Mouse (Mus musculus) stomach, postnatal 0 days (tissue): ENCODE measurements around the gene Timm10. TPM values are rescaled to one million over a fixed set of nuclear protein-coding genes. Genes with fewer than 3 reads are reported as not detected.

Source experiments
- ATAC-seq: fragments of 200-750 bp; cut with Nextera tagmentation; 2 replicates; pipeline ENCODE4 v1.8.0; 2017; ENCODE audit not compliant: low FRiP score, low TSS enrichment
- DNase-seq: peaks from one replicate; pipeline ENCODE4 v3.0.0-alpha.2; 2016; ENCODE audit warnings: low spot score
- H3K27ac ChIP-seq: fragments of 300-500 bp; sonication (generic); replicated peaks from 2 replicates; pipeline ENCODE4 v1.5.1; 2014; ENCODE audit warnings: mild to moderate bottlenecking, control low read depth
- H3K27me3 ChIP-seq: fragments of 300-500 bp; sonication (generic); 2 replicates; pipeline ENCODE4 v1.6.1; 2014; ENCODE audit warnings: low read length; ENCODE audit not compliant: control insufficient read depth, insufficient read depth
- H3K36me3 ChIP-seq: fragments of 300-500 bp; sonication (generic); 2 replicates; pipeline ENCODE4 v1.6.1; 2014; ENCODE audit warnings: low read length, mixed read lengths; ENCODE audit not compliant: control insufficient read depth, insufficient read depth
- H3K4me1 ChIP-seq: fragments of 300-500 bp; sonication (generic); replicated peaks from 2 replicates; pipeline ENCODE4 v1.6.1; 2014; ENCODE audit warnings: antibody characterized with exemption; ENCODE audit not compliant: control insufficient read depth, insufficient read depth
- H3K4me2 ChIP-seq: fragments of 300-500 bp; sonication (generic); replicated peaks from 2 replicates; pipeline ENCODE4 v1.6.1; 2014; ENCODE audit warnings: low read depth, mild to moderate bottlenecking, control low read depth, moderate library complexity
- H3K4me3 ChIP-seq: fragments of 300-500 bp; sonication (generic); 2 replicates; pipeline ENCODE4 v1.5.1; 2014; ENCODE audit warnings: low read depth, low read length, control low read depth
- H3K9ac ChIP-seq: fragments of 300-500 bp; sonication (generic); 2 replicates; pipeline ENCODE4 v1.6.1; 2014; ENCODE audit warnings: mild to moderate bottlenecking, low read length, control low read depth, mixed read lengths
- H3K9me3 ChIP-seq: fragments of 300-500 bp; sonication (generic); 2 replicates; pipeline ENCODE4 v1.6.1; 2016; ENCODE audit warnings: low read length; ENCODE audit not compliant: control insufficient read depth
- CTCF ChIP-seq: IDR thresholded peaks from 2 replicates; pipeline ENCODE4 v1.5.1; 2016; ENCODE audit warnings: antibody characterized with exemption, low read depth, mild to moderate bottlenecking, moderate library complexity
- EP300 ChIP-seq: optimal IDR thresholded peaks from 2 replicates; pipeline ENCODE3; 2016; ENCODE audit warnings: antibody characterized with exemption
- WGBS: fragments of 180-500 bp; shearing (Covaris S2); extraction: QIAGEN DNeasy Blood & Tissue Kit; methylation state at CpG from one replicate; pipeline ENCODE4 v1.1.7; 2014; 5-methylcytosine and 5-hydroxymethylcytosine counted together
- polyA plus RNA-seq: library from polyadenylated mRNA; unstranded; fragments of >200 nt; fragmentation: Nextera tagmentation; extraction: Ambion mirVana; gene quantifications from 2 replicates; pipeline ENCODE4 v1.2.1, GENCODE M21; 2015

Gene Timm10
- polyA plus RNA-seq, 1 experiment from 2014 or later: 42.3 TPM

DNA sequence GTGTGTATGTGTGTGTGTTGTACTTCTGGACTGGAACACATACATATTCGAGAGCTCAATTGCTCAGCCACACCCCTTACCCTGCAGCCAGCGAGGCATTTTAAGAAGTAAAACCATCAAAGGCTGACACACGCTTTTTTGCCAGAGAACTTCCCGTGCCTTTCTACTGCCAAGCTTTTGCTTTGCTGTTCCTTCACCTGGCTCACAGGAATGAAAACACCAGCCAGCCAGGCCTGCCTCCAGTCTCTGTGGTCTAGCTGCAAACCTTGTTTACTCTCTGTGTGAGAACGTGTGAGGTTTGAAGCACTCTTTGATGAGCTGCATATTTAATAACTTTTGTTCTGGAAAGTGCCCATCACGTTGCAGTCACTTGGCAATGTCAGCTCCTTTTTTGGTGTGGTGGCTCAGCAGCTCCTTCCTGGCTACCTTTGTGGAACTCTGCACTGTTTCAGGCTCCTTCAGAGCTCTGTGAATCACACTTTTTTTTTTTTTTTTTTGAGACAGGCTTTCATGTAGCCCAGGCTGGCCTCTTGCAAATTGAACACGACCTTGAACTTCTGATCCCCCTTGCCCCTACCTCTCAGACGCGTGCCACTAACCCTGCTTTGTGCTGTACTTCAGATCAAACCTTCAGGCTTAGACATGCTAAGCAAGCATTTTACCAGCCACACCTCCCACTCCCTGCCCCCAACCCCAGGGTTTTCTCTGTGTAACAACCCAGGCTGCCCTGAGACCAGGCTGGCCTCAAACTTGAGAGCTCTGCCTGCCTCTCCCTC is 11.2 kb downstream of the Timm10 start:
- WGBS: 29% methylated on average over 9 of the region's 9 CpGs
- Histone ChIP-seq H3K27ac (0 out of 2 replicates have a peak overlapping the region, but pooled peaks have one; percentile 24), H3K9ac (no peak overlapping the region), H3K4me2 (no peak overlapping the region), H3K4me1 (peaks cover 10% of the 10 kb centered on the region), H3K4me3 (no peak overlapping the region), H3K36me3 (no peaks in the 10 kb centered on the region), H3K27me3 (no peaks in the 10 kb centered on the region), H3K9me3 (no peaks in the 10 kb centered on the region)
- no peak for TF ChIP-seq CTCF
- no peak for TF ChIP-seq EP300
- DNase-seq (no peak), ATAC-seq (no peak)

- H3K27me3 ChIP-seq: no peaks in the 10 kb centered on the region
- ATAC-seq: no peak
These were observed 11.8 kb downstream of the Timm10 start, which contains the start of gene Slc43a1 for GRCm38 (mm10) chr2:84838593-84838949. Gene Slc43a1, plus strand, starts transcription at chr2:84838850.

GRCm38 (mm10) chr2:84838993-84839980 is 12.5 kb downstream of the Timm10 start:
- ATAC-seq (peak; percentile 29; the same call in 1 of the 2 replicates), DNase-seq (peak; percentile 55)
- WGBS: 1% methylated on average over 47 of the region's 47 CpGs
- TF ChIP-seq CTCF (no peak), EP300 (no peak)
- Histone ChIP-seq H3K4me3 (peak overlapping the region; percentile 61), H3K9ac (peak overlapping the region; percentile 73), H3K36me3 (no peaks in the 10 kb centered on the region), H3K27me3 (no peaks in the 10 kb centered on the region), H3K4me2 (peak overlapping the region; percentile 93), H3K27ac (peak overlapping the region; percentile 83), H3K9me3 (no peaks in the 10 kb centered on the region), H3K4me1 (peaks cover 10% of the 10 kb centered on the region)

More at GRCm38 (mm10) chr2:84838593-84838949, 11.8 kb downstream of the Timm10 start, which contains the start of gene Slc43a1:
- no peak for TF ChIP-seq CTCF
- no peak for TF ChIP-seq EP300
- Histone ChIP-seq H3K27ac (peak within 1 kb of the TSS; percentile 83), H3K4me3 (peak within 1 kb of the TSS; percentile 61), H3K9ac (peak within 1 kb of the TSS; percentile 73), H3K36me3 (no peaks in the 10 kb centered on the region), H3K4me2 (peak within 1 kb of the TSS; percentile 93), H3K4me1 (peaks cover 10% of the 10 kb centered on the region), H3K9me3 (no peaks in the 10 kb centered on the region)
- 30% methylated on average over 10 of the region's 10 CpGs for WGBS
- no peak for DNase-seq

DNA sequence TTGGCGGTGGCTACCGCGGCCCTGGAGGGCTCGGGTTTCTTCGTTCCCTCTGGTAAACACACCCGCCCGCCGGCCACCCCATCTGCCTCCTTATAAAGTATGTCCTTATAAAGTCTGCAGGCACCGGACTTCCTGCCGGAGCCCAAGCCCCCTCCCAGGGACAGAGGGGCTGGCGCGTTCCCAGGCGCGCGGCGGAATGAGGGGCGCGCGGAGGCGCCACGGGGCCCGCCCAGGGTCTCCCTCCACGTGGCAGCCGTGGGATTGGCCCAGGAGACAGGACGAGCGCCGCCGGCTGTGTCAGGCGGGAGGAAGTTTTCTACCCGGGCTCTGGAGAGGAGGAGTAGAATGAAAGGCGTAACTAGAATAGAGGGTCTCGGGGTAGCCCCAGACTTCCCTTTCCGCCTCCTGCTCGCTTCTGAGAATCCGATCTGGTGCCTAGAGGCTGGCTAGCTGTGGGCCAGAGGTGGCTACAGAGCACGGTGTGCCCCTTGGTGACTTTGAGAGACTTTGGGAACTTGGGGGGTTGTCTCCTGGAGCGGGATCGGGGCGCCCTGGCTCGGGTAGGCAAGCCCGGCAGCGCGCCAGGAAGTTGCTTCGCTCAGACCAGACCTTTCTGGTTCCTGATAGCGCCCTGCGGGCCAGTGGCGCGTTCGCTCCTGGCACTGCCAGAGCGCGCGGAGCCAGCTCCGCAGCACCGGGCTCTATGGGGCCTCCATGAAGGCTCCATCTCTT is 13.4 kb downstream of the Timm10 start:
- Histone ChIP-seq H3K27ac (peak overlapping the region; percentile 83), H3K4me1 (peaks cover 10% of the 10 kb centered on the region), H3K4me3 (peak overlapping the region; percentile 61), H3K9ac (peak overlapping the region; percentile 73), H3K9me3 (no peaks in the 10 kb centered on the region), H3K4me2 (peak overlapping the region; percentile 93), H3K36me3 (no peaks in the 10 kb centered on the region), H3K27me3 (no peaks in the 10 kb centered on the region)
- ATAC-seq: peak; percentile 81
- WGBS: 1% methylated on average over 52 of the region's 54 CpGs
- TF ChIP-seq EP300: no peak
- no peak; the same call in 1 of the 2 replicates for TF ChIP-seq CTCF
- DNase-seq: peak; percentile 74

DNA sequence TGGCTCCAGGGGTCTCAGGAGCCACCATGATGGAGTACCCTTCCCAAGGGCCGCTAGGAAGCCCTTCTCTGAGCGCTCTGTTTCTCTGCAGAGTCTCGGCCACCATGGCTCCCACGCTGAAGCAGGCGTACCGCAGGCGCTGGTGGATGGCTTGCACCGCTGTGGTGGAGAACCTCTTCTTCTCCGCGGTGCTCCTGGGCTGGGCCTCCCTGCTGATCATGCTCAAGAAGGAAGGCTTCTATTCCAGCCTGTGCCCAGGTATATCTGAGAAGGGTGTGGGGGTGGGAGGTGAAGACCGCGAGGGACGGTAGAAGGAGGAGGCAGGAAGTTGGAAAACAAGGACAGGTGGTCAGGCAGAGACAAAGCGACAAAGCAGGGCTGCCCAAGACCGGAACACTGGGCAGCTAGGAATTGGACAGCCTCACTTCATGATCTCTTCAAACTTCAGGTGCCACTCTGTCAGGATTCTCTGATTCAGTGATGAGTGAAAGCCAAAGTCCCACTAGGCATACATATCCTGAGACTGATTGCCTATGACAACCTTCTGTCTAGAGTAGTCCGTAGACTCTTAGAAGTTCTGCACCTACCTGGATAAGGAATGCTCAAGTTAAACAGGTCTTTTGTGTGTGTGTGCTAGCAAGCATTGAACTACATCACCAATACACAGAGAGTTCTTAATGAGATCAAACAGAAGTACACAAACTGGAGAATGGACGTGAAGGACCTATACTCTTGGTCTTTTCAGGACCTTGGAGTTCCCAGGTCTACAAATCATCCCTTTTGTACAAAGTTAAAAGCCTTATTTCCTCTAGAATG is 14.2 kb downstream of the Timm10 start:
- H3K9me3 ChIP-seq: no peaks in the 10 kb centered on the region
- H3K9ac ChIP-seq: peak overlapping the region; percentile 73
- peak overlapping the region; percentile 61 for H3K4me3 ChIP-seq
- H3K36me3 ChIP-seq: no peaks in the 10 kb centered on the region
- DNase-seq (no peak), ATAC-seq (peak; percentile 22)
- peak overlapping the region; percentile 93 for H3K4me2 ChIP-seq
- WGBS: 5% methylated on average over 17 of the region's 17 CpGs
- H3K4me1 ChIP-seq: peaks cover 10% of the 10 kb centered on the region
- no peaks in the 10 kb centered on the region for H3K27me3 ChIP-seq
- H3K27ac ChIP-seq: peak overlapping the region; percentile 83
- TF ChIP-seq CTCF: no peak
- no peak for TF ChIP-seq EP300
